Mouse (Mus musculus) megakaryocyte progenitor cell, adult 5-6 weeks (primary cell): ENCODE measurements around the gene Celf2. TPM values are rescaled to one million over a fixed set of nuclear protein-coding genes. Genes with fewer than 3 reads are reported as not detected.
A peak's percentile ranks its signal among the peaks of the same experiment; 100 is the strongest.

Experiments used
- ATAC-seq: replicated peaks from 2 replicates; pipeline ENCODE4 v1.8.0; 2016; ENCODE audit warnings: mild to moderate bottlenecking, moderate TSS enrichment, inconsistent platforms; ENCODE audit not compliant: poor library complexity
- total RNA-seq, 2 experiments: library from RNA; stranded (forward) in 1 of 2; stranded (reverse) in 1 of 2; fragments of 157-497, 149-512 nt in 1 of 2; fragments of 200-1000 nt in 1 of 2; gene quantifications; 2 replicates each; pipeline versions ENCODE4 v1.2.3 to v1.2.4; 2015 to 2017

Celf2 gene
- total RNA-seq, 2 experiments from 2014 or later: 85.2 to 152 TPM

DNA sequence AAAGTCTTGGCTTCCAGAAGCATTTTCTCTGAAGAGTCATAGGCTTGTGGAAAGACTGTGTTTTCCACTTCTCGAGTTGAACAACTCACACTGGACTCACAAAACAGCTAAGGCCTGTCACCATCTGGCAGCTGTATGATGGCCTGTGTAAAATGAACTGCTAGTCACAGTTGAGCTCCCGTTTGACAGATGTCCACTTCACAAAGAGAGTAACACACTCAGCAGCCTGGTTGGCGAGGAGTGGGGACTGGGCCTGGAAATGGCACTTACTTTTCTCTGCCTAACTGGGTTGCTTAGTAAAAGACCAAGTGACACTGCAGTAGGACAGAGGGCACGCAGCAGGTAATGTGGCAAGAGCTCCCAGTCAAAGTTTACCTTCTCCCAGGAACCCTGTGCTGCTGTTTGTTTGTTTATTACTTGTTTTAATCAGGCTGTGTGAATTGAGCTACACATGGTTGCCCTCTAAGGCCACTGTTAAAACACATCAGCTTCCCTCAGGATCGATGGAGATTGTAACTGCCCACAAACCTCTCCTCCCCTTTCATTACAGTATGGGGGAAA, 801.3 kb downstream of the Celf2 start:
- ATAC-seq: no peak

DNA sequence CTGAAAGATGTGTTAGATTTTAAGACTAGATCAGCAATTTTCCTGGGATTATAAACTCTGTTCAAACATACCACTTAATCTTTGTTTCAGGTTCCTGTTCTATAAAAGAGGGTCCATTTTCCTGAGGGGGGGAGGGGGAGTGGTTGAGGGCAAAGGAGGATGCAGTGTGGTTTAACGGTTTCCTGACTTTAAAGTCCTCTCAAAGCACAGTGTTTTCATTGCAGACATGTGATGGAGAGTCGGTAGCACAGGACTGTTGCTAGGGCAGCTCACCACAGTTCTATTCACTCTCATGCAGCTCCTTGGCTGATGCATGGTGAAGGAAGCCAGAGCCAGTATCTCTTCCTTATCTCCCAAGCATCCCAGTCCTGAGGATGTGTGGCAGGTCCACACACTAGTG, 802.1 kb downstream of the Celf2 start:
- ATAC-seq: peak; percentile 69

DNA sequence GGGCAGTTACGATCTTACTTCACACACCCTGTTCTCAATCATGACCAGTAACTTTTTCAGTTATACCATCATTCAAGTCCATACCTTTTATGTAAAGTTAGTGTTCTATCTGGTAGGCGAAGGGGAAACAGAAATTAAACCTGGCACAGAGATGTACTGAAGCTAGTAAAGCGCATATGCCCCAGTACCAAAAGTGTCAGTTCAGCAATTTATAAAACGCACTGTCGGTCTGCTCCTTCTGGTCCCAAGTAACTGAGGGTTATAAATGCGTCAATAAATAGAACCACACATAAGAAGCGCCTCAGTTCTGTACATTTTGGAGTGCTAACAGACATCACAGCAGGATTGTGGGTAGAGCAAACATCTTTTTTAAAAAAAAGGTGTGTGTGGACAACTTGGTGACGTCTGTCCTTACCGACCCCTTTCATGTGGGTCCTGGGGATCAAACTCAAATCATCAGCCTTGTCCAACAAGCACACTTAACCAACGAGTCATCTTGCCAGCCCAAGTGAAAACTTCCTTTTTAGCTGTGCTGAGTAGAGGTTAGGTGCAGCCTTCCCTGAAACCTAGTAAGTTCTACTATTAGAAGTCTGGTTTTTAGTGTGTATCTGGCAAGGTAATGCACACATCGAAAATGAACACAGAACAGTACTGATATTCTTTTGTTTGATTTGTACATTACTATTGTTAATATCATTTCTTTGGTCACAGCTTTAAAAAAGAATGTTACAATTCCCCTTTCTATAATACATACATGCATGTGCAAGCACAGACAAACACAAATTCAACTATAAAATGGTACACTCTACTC, 803.2 kb downstream of the Celf2 start:
- no peak for ATAC-seq

DNA sequence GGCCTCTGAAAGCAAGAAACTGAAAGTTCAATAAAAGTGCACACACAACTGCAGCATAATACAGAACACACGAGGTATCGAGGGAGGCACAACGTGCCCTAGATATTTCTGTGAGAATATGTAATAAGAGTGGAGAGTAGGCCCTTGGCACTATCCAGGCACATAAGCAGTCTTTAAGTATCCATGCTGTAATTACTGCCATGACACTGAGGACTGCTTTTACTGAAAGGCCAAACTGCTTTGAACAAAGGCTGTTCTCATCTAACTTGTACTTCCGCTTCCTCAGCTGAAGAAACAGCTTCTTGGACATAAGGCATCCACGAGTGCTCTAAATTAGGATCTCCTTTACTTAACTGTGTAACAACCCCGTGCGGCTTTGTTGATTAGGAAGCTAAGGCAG, 803.9 kb downstream of the Celf2 start:
- peak; percentile 18 for ATAC-seq

DNA sequence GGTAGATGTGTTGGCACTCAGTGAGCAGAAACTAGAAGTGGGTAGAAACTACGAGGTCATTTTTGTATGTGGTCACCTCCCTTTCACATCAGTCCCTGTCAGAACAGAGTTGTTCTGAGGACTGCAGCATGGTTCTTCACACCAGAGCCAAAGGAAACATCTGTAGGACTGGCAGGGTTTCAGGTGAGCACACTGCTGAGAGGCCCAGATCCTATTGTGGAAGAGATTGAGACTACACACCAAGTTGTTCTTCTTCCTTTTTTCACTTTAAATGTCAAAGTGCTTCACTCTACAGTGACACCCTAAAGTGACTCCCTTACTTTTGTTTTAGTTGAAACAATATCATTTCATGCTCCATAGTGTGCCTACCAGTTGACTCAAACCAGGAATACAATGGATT, 804.6 kb downstream of the Celf2 start:
- peak; percentile 14 for ATAC-seq

DNA sequence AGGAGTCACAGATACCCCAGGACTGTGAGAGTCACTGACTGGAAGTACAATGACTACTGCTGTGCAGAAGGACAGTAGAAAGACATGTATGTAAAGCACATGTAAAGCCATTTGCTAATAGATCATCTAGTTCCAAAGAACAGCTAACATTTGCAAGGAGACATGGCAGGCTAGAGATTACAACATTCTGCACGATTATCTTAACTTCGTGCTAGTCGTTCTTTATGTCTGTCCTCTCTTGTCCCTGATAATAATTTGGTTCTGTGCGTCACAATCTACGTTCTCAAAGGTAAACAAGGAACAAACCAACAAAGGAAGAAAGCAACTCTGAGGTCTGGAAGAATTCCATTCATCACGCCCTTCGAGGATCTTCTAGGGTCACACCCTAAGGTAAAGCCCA, 805.0 kb downstream of the Celf2 start:
- peak; percentile 33 for ATAC-seq

DNA sequence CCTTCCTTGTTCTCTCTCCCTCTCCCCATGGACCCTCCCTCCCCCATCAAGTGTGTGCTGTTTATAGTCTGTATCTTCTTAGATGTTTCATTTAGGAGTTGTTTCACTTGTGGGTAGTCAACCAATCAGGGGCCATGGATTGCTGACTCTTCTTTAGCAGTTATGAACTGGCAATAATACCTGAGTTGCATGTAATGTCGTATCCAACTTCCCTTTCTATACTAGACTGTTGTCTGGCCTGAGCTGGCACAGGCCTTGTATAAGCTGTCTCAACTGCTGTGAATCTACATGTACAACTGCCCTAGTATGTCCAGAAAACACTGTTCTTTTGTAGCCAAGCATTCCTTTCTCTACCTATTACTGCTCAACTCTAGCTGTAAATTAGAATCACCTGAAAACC, 813.0 kb downstream of the Celf2 start:
- peak; percentile 36; the same call in 1 of the 2 replicates for ATAC-seq

DNA sequence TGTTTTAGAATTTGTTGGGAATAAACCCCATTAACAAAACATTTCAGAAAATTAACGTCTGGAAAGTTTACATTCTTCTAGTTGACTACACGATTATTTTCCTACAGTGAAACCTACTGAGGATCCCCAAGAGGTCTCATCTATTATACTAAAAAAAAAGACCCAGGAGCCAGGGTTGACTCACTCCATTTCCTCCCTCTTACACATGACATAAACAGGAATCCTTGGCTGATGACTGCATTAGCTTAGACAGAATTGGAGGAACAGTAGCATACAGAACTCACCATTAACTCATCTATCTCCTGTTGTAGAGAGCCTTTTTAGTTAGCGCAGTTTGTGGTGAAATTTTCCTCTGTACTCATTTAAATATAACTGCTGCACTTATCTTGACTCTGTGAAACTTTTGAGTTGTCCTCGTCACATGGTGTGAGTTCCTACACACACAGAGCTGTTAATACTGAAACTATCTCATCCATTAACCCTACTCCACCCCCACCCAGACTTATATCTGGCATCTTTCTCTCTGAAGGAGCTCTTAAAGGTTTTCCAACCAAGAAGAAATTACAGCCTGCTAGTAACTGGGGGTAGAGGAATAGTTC, 813.9 kb downstream of the Celf2 start:
- ATAC-seq: peak; percentile 70

DNA sequence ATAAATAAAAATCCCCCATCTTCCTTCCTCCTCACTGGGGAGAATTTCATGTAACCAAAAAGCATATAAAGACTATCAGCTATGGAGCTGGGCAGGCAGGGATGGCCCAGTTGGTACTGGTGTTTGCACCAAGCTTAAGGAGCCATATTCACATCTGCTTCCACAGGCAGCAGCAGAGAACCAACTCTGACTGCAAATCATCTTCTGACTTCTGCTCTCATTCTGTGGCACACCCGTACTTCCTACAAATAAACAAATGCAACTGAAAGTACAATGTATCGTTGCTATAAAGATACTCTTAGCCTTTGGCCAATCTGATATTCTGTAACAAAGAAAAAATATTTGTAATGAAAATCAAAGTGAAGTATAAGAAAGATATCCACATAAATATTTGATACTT, 819.7 kb downstream of the Celf2 start:
- 0 out of 2 replicates have a peak, but pooled peaks have one; percentile 12 for ATAC-seq

DNA sequence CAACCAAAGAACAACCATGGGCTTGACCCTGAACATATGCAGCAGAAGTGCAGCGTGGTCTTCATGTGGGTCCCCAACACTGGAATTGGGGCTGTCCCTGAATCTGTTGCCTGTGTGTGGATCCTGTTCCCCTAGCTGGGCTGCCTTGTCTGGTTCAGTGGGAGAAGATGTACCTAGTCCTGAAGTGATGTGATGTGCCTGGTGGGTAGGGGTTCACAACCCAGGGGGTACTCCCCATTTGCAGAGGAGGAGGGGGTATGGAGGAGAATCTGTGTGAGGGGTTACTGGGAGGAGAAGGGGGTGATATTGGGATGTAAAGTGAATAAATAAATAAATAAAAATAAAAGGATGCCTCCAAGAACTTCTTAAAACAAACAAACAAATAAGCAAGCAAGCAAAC, 831.1 kb downstream of the Celf2 start:
- no peak for ATAC-seq

DNA sequence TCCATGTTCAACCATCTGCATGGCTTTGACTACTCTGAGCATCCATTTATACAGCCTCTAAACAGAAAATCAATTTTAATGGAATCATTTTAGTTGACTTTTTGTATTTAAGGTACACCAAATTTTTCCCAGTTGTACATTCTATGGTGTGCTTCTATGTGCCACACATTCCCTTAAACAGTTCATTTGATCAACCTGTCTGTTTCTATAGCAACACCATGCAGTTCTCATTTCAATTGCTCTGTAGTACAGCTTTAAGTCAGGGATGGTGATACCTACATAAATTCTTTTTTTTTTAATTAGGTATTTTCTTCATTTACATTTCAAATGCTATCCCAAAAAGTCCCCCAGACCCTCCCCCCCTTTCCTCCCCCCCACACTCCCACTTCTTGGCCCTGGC, 831.9 kb downstream of the Celf2 start:
- no peak for ATAC-seq

DNA sequence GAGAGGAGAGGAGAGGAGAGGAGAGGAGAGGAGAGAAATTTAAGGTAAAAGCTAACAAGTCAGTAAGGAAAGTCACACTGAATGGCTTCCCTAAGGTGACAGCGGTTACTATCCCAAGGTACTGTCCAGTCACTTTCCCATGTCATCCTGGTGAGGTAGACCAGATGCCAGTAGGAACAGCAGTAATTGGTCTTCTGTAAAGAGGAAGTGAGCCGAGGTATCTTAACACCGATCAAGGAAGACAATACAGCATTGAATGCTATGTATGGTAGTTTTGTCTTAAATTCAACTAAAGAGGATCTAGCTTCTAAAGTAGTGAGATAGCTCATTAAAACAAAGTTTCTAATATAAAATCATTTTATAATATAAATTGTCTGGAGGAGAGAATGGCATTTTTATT, 835.0 kb downstream of the Celf2 start:
- ATAC-seq: peak; percentile 67

DNA sequence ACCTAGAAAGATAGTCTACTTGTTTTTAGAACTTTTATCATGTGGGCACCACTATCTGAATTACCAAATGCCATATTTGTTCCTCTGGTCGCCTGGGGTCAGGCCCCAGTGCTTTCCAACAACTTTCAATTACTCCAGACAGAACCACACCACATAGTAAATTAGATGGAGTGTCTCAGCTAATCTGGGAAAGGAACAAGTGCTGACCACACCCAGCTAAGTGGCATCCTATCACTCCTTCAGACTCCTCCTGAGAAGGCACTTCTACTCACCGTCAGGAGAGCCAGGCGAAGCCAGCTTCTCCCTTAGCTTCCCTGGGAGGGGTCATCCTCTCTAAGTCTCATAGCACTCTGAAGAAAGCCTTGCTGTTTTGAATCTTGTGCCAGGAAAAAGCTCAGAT, 835.9 kb downstream of the Celf2 start:
- peak; percentile 33 for ATAC-seq

DNA sequence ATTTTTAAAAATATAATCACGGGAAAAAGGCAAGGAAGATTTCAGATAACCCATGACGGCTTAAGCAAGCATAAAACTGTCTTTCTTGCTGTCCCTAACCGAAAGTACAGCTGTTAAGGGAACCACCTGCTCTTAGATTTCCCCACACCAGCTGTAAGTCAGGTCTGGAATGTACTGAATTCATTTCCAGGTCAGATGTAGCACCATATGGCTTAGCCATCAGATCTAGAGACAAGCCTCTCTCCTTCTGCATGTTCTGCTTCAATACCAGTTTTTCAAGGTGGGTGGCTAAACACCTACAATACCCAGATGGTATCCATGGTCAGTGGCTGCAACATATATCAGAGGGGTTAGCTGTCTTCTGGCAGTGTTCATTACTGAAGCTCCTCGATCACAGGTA, 841.8 kb downstream of the Celf2 start:
- ATAC-seq: no peak

DNA sequence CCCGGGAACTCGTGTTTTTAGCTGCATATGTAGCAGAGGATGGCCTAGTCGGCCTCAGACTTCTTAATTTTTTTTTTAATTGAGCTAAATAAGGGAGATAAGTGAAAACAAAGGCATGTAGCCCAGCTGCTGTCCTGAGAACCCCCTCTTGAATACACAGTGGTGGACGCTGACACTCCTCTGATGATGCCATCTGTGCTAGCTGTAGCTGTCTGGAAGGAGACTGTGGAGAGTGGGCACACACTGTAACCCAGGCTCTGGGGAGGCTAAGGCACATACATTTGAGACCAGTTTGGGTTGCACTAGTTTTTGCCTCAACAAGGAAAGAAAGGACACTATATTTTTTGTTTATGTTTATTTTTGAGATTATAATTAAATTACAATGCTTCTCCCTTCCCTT, 849.5 kb downstream of the Celf2 start:
- ATAC-seq: no peak

DNA sequence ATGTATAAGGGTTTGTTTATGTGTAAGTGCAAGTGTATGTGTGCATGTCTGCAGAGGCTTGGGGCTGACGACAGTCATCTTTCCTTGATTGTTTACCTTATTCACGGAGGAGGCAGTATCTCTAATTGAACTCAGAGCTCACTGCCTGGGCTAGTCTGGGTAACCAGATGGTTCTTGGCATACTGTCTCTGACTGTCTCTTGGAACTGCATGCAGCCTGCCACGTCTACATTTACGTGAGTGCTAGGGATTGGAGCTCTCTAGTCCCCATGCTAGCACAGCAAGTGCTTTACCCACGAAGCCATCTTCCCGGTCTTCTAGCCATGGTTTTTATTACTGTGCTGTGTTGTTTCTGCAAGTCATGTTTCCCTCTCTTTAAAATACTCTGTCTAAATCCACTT, 855.6 kb downstream of the Celf2 start:
- ATAC-seq: no peak

DNA sequence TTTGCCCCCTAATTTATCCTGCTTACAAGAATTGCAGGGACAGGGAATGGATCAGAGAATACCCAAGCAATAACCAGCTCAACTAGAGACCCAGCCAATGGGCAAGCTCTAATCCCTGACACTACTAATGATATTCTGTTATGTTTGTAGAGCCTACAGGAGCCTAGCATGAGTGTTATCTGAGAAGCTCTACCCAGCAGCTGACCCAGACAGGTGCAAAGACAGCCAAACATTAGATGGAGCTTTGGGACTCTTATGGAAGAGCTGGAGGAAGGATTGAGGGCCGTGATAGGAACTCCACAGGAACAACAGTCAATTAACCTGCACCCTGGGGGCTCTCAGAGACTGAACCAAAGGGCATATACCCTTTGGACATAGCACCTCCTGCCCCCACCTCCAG, 857.7 kb downstream of the Celf2 start:
- ATAC-seq: no peak

DNA sequence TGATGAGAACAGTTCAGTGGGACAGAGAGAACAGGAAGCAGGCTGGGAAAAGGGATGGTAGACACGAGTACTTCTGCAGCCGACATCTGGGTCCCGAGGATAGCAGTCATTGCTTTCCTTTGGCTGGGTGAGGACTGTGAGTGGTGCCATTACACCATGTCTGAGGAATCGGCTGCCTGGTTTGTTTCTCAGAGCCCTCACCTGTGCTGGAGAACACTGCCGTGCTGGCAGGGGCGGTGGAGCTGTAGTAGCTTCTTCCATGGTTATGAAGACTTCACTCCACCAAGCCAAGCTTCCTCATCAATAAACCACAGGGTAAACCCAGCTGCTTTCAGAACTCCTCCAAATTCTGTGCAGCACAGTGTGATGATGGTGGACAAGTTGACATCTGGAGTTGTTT, 860.5 kb downstream of the Celf2 start:
- ATAC-seq: peak; percentile 14; the same call in 1 of the 2 replicates

DNA sequence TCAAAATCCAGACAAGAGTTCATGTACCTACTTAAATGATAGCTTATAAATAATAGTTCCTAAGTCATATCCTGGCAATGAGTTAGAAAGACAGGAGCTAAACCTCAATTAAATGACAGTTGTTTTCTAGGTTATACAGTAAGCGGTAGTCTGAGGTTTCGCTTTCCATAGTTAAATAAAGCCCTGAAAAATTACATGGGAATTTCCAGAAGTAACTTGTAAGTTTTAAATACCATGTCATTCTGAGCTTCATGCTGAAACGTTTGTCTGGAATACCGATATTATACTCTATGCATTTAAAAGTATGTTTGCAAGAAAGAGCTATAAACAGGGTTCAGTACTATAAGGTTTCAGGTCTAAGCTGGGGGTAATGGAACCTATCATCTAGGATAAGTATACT, 862.3 kb downstream of the Celf2 start:
- no peak for ATAC-seq

DNA sequence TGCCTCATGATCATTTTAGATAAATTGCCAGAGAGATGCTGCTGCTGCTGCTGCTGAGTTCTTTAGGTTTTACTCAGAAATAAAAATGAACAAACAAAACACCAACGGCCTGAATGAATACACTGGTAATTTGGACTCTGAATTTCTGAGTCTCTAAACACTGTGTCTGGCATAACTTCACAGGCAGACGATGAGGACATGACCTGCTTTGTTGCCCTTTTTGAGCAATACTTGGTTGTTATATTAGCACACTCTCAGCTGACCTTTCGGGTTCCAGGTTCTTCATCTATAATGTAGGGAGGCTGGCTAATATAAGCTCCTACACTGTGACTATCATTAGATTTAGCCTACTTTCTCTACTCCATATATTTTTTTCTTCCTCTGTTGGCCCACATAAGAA, 863.0 kb downstream of the Celf2 start:
- ATAC-seq: no peak

DNA sequence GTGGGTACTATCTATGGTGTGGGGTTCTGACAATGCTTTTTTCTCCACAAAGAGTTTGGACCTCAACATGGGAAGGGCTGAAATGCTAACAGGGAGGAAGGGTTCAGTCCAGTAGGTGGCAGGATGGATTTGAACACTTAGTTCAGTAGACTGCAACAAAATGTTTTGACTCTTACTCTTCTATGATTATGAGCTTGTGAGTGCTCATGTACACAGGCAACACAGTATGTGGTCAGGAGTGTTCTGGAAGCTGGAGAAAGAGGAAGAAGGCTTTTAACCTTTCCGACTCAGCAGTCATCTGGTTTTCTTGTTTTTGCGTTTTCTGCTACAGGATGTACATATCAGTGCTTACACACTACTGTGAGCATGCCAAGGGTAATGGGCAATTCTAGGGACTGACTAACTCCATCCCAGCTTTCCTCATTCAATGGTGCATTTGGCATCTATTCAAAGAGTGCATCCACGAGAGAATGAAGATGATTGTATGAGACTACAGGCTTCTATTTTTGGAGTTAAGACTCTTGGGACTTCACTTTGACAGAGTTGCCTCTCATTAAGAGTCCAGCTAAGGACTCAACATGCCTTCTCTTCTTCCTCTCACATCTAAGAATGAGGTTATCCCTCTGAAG, 867.0 kb downstream of the Celf2 start:
- ATAC-seq: peak; percentile 66

DNA sequence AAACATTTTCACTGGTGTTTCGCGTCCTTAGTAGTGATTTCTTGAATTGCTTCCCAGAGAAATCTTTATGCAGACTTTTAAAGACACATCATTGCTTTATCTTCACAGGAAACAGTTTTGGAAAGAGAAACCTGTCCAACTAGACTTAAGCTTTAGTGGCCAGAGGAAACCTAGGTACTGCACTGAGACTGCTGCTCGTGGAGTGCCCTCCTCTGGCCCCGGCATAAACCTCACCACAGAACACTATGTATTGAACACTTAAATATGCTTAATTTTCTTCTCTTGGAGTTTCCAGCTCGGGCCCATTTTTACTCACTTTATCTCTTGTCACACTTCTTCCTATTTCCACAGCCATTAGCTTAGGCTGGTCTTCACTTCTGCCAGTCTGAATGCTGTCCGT, 870.0 kb downstream of the Celf2 start:
- ATAC-seq: no peak
